In the genomic region with DNA sequence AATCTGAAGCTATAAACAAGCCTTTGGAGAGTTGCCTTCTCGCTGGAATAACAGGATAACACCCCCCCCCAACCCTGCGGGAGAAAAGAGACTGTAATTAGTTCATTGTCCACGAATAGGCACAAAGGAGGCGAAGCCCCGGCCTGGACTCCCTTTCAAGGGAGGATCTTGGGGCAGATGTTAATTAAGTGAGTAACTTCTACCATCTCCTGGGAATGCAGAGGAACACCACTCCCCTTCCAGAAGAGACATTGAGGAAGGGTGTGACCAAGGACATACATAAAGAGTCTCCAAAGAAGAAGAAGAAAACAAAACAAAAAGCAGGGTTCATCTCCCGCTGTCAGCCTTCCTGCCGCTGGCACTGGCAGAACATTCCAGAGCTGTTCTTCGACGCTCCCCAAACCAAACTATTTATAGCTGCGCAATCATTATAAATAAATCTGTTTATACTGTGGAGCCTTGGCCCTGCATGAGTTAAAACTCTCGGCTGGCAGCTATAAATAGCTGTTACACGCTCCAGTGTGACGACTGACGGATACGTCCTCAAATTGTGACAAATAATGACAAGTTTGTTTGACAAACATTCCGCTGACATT, we compare ENCODE assay signal across 8 mouse cellular contexts.
A peak's percentile ranks its signal among the peaks of the same experiment; 100 is the strongest.
DNase-seq lines count a peak whose midpoint lies in the region; ATAC-seq lines count a peak whose summit lies in the region.

No protein-coding gene starts in this region.

- 0 out of 2 replicates have a peak, but pooled peaks cover 8% of the 10 kb centered on the region for H3K9me3 ChIP-seq in heart, embryonic 11.5 days (replicated peaks; ENCODE audit: control insufficient read depth, low read length)
- no peaks in the 10 kb centered on the region; the same call in 1 of the 2 replicates for H3K9me3 ChIP-seq in kidney, embryonic 15.5 days (replicated peaks)
- H3K9me3 ChIP-seq in midbrain, embryonic 16.5 days (replicated peaks; ENCODE audit: control insufficient read depth, low read length, poor library complexity, severe bottlenecking): no peaks in the 10 kb centered on the region

- peak overlapping the region; percentile 61 for H3K9ac ChIP-seq in heart, embryonic 11.5 days (ENCODE audit: low read depth, low read length)
- H3K9ac ChIP-seq in kidney, embryonic 15.5 days: no peak overlapping the region
- no peak overlapping the region for H3K9ac ChIP-seq in midbrain, embryonic 16.5 days (ENCODE audit: low read depth, low read length)

- ATAC-seq in heart, embryonic 11.5 days (replicated peaks; ENCODE audit: insufficient number of reproducible peaks, low FRiP score, low TSS enrichment): no peak
- no peak; the same call in 1 of the 2 replicates for ATAC-seq in kidney, embryonic 15.5 days (replicated peaks; ENCODE audit: low FRiP score)
- ATAC-seq in midbrain, embryonic 16.5 days: no peak

- peaks cover 29% of the 10 kb centered on the region for H3K4me1 ChIP-seq in heart, embryonic 11.5 days (ENCODE audit: control insufficient read depth, insufficient read depth, low read length)
- peaks cover 49% of the 10 kb centered on the region for H3K4me1 ChIP-seq in kidney, embryonic 15.5 days
- H3K4me1 ChIP-seq in midbrain, embryonic 16.5 days (ENCODE audit: control insufficient read depth, insufficient read depth, low read length): peaks cover 29% of the 10 kb centered on the region

- no peak overlapping the region for H3K4me3 ChIP-seq in heart, embryonic 11.5 days (ENCODE audit: low read depth, low read length)
- H3K4me3 ChIP-seq in kidney, embryonic 15.5 days (replicated peaks): 0 out of 2 replicates have a peak overlapping the region, but pooled peaks have one; percentile 6
- no peak overlapping the region for H3K4me3 ChIP-seq in midbrain, embryonic 16.5 days (ENCODE audit: low read depth, low read length)

- DNase-seq in 3T3-L1 (ENCODE audit: low read depth, low spot score): peak; percentile 4
- peak; percentile 8 to 16 for DNase-seq in adrenal gland, postnatal 36 days
- DNase-seq in layer of hippocampus, adult 8-10 months (ENCODE audit: low spot score in 2 of 2): no peak
- no peak for DNase-seq in urinary bladder, postnatal 25 days (ENCODE audit: low spot score)
- DNase-seq in cerebellum, adult 8-10 months: no peak

- no peaks in the 10 kb centered on the region for H3K27me3 ChIP-seq in heart, embryonic 11.5 days (ENCODE audit: control insufficient read depth, insufficient read depth, low read length)
- no peaks in the 10 kb centered on the region for H3K27me3 ChIP-seq in kidney, embryonic 15.5 days
- no peaks in the 10 kb centered on the region for H3K27me3 ChIP-seq in midbrain, embryonic 16.5 days (ENCODE audit: control insufficient read depth, insufficient read depth, low read depth, low read length)

- WGBS in heart, embryonic 11.5 days (ENCODE audit: insufficient replicate concordance): 13% methylated on average over 16 of the region's 16 CpGs
- 16% methylated on average over 16 of the region's 16 CpGs for WGBS in kidney, embryonic 15.5 days
- 7% methylated on average over 16 of the region's 16 CpGs for WGBS in midbrain, embryonic 16.5 days

- peak overlapping the region; percentile 63 for H3K27ac ChIP-seq in heart, embryonic 11.5 days (ENCODE audit: low read depth, low read length)
- H3K27ac ChIP-seq in kidney, embryonic 15.5 days: no peak overlapping the region; the same call in 1 of the 2 replicates
- H3K27ac ChIP-seq in midbrain, embryonic 16.5 days (ENCODE audit: low read length): no peak overlapping the region

- no peaks in the 10 kb centered on the region for H3K36me3 ChIP-seq in heart, embryonic 11.5 days (ENCODE audit: control insufficient read depth, insufficient read depth, low read length)
- no peaks in the 10 kb centered on the region for H3K36me3 ChIP-seq in kidney, embryonic 15.5 days
- H3K36me3 ChIP-seq in midbrain, embryonic 16.5 days (ENCODE audit: control insufficient read depth, insufficient read depth, low read length): no peaks in the 10 kb centered on the region

- H3K4me2 ChIP-seq in heart, embryonic 11.5 days: peak overlapping the region; percentile 48
- H3K4me2 ChIP-seq in kidney, embryonic 15.5 days: peak overlapping the region; percentile 38
- H3K4me2 ChIP-seq in midbrain, embryonic 16.5 days (ENCODE audit: low read length): peak overlapping the region; percentile 5

Comparison
In these comparisons a context has a peak if more than half of its experiments do, and no peak if none do; other contexts are left out.
1. DNase-seq: peak in 3T3-L1 (single experiment) and adrenal gland, postnatal 36 days (2 of 2); none in layer of hippocampus, adult 8-10 months (0 of 2), urinary bladder, postnatal 25 days (single experiment) and cerebellum, adult 8-10 months (single experiment).
2. Peak in every context shown above with its lines, with median percentiles within 50 percentile points of each other: H3K4me2 ChIP-seq.